Mouse (Mus musculus) hindbrain, embryonic 10.5 days (tissue): Measurements from ENCODE around the gene Gm11554. TPM values are rescaled to one million over a fixed set of nuclear protein-coding genes. Genes with fewer than 3 reads are reported as not detected.
"Not testable (repeated sequence)": the region's sequence is repeated elsewhere in the genome, so short reads cannot be mapped to it uniquely, and the experiment has no call there.

ENCODE experiments used
- DNase-seq: peaks from one replicate; pipeline ENCODE4 v3.0.0-alpha.2; 2017; ENCODE audit warnings: low spot score
- H3K27ac ChIP-seq: fragments of 300-500 bp; sonication (generic); 2 replicates; pipeline ENCODE4 v1.5.1; 2016; ENCODE audit warnings: mild to moderate bottlenecking, moderate library complexity
- H3K27me3 ChIP-seq: fragments of 300-500 bp; sonication (generic); 2 replicates; pipeline ENCODE4 v1.6.1; 2016; ENCODE audit warnings: mild to moderate bottlenecking; ENCODE audit not compliant: poor library complexity, insufficient read depth, severe bottlenecking
- H3K36me3 ChIP-seq: fragments of 300-500 bp; sonication (generic); 2 replicates; pipeline ENCODE4 v1.6.1; 2016; ENCODE audit warnings: mild to moderate bottlenecking, moderate library complexity
- H3K4me1 ChIP-seq: fragments of 300-500 bp; sonication (generic); replicated peaks from 2 replicates; pipeline ENCODE4 v1.6.1; 2016; ENCODE audit warnings: mild to moderate bottlenecking
- H3K4me3 ChIP-seq: fragments of 300-500 bp; sonication (generic); 2 replicates; pipeline ENCODE4 v1.5.1; 2016; ENCODE audit warnings: mild to moderate bottlenecking, moderate library complexity
- H3K9me3 ChIP-seq: fragments of 300-500 bp; sonication (generic); 2 replicates; pipeline ENCODE4 v1.6.1; 2016; ENCODE audit warnings: mild to moderate bottlenecking, moderate library complexity
- WGBS: fragments of 180-500 bp; shearing (Covaris S2); methylation state at CpG from one replicate; pipeline ENCODE4 v1.1.7; 2016; 5-methylcytosine and 5-hydroxymethylcytosine counted together
- polyA plus RNA-seq: library from polyadenylated mRNA; unstranded; fragments of >200 nt; fragmentation: Nextera tagmentation; extraction: Ambion mirVana; gene quantifications from 2 replicates; pipeline ENCODE4 v1.2.1, GENCODE M21; 2016

Gm11554 gene
- polyA plus RNA-seq: not detected in 2 replicates

GRCm38 (mm10) chr11:99804346-99804745, at the start of gene Gm11554:
TSS of gene Gm11554 (minus strand) at chr11:99804446.
- not testable (repeated sequence) for H3K27ac ChIP-seq, H3K4me3 ChIP-seq, DNase-seq, H3K36me3 ChIP-seq, H3K27me3 ChIP-seq, H3K9me3 ChIP-seq, H3K4me1 ChIP-seq
- no CpG with 5 or more reads among the region's 1 CpGs for WGBS

- DNase-seq: no peak
- Histone ChIP-seq H3K36me3 (no peaks in the 10 kb centered on the region), H3K9me3 (0 out of 2 replicates have a peak, but pooled peaks cover 4% of the 10 kb centered on the region), H3K27me3 (no peaks in the 10 kb centered on the region), H3K4me1 (no peaks in the 10 kb centered on the region), H3K4me3 (no peak within 1 kb of the TSS), H3K27ac (no peak within 1 kb of the TSS)
These were observed 47.3 kb upstream of the Gm11554 start, which contains the start of gene Krtap4-16 for GRCm38 (mm10) chr11:99851508-99851907. TSS of gene Krtap4-16 (minus strand) at chr11:99851608.

GRCm38 (mm10) chr11:99846746-99847145, 42.5 kb upstream of the Gm11554 start:
- Histone ChIP-seq H3K4me1 (no peaks in the 10 kb centered on the region), H3K9me3 (0 out of 2 replicates have a peak, but pooled peaks cover 4% of the 10 kb centered on the region), H3K27ac (no peak overlapping the region), H3K4me3 (no peak overlapping the region), H3K36me3 (no peaks in the 10 kb centered on the region), H3K27me3 (no peaks in the 10 kb centered on the region)
- DNase-seq: no peak
- WGBS: 87% methylated on average over 2 of the region's 2 CpGs

GRCm38 (mm10) chr11:99842185-99842584, 37.9 kb upstream of the Gm11554 start:
- no peaks in the 10 kb centered on the region for H3K36me3 ChIP-seq
- no peaks in the 10 kb centered on the region for H3K4me1 ChIP-seq
- DNase-seq: no peak
- no peak overlapping the region for H3K4me3 ChIP-seq
- H3K27me3 ChIP-seq: no peaks in the 10 kb centered on the region
- WGBS: 87% methylated on average over 1 of the region's 1 CpGs
- H3K9me3 ChIP-seq: no peaks in the 10 kb centered on the region
- H3K27ac ChIP-seq: no peak overlapping the region

- Histone ChIP-seq H3K27ac (no peak within 1 kb of the TSS), H3K9me3 (no peaks in the 10 kb centered on the region), H3K4me1 (no peaks in the 10 kb centered on the region), H3K27me3 (no peaks in the 10 kb centered on the region), H3K4me3 (no peak within 1 kb of the TSS), H3K36me3 (no peaks in the 10 kb centered on the region)
- 88% methylated on average over 1 of the region's 1 CpGs for WGBS
- DNase-seq: no peak
These were observed 33.7 kb upstream of the Gm11554 start, which contains the start of gene 2300003K06Rik for GRCm38 (mm10) chr11:99837966-99838365. TSS of gene 2300003K06Rik (minus strand) at chr11:99838066.

- DNase-seq, H3K27me3 ChIP-seq, H3K27ac ChIP-seq, H3K9me3 ChIP-seq, H3K36me3 ChIP-seq, H3K4me3 ChIP-seq, H3K4me1 ChIP-seq: not testable (repeated sequence)
- WGBS: 90% methylated on average over 2 of the region's 2 CpGs
These were observed 11.3 kb upstream of the Gm11554 start, which contains the start of gene Gm11564 for GRCm38 (mm10) chr11:99815566-99815965. TSS of gene Gm11564 (minus strand) at chr11:99815666.

GRCm38 (mm10) chr11:99809792-99810191, 5.5 kb upstream of the Gm11554 start, which contains the start of gene Krtap4-13:
TSS of gene Krtap4-13 (minus strand) at chr11:99809892.
- DNase-seq, H3K27ac ChIP-seq, H3K4me1 ChIP-seq, H3K4me3 ChIP-seq, H3K9me3 ChIP-seq, H3K36me3 ChIP-seq, H3K27me3 ChIP-seq: not testable (repeated sequence)

GRCm38 (mm10) chr11:99798832-99799231, 5.4 kb downstream of the Gm11554 start, which contains the start of gene Gm11569:
TSS of gene Gm11569 (minus strand) at chr11:99798932.
- not testable (repeated sequence) for H3K4me1 ChIP-seq, H3K36me3 ChIP-seq, DNase-seq, H3K27ac ChIP-seq, H3K27me3 ChIP-seq, H3K9me3 ChIP-seq, H3K4me3 ChIP-seq
- no CpG with 5 or more reads among the region's 1 CpGs for WGBS

- Histone ChIP-seq H3K4me3 (no peak within 1 kb of the TSS), H3K4me1 (no peaks in the 10 kb centered on the region)
- WGBS: 83% methylated on average over 2 of the region's 2 CpGs
These were observed 10.9 kb downstream of the Gm11554 start, which contains the start of gene Gm11596 for GRCm38 (mm10) chr11:99793367-99793766. TSS of gene Gm11596 (minus strand) at chr11:99793467.

GRCm38 (mm10) chr11:99784900-99785299, 19.3 kb downstream of the Gm11554 start, which contains the start of gene Krtap4-9:
TSS of gene Krtap4-9 (plus strand) at chr11:99785200.
- not testable (repeated sequence) for H3K9me3 ChIP-seq, H3K27me3 ChIP-seq, H3K27ac ChIP-seq, H3K36me3 ChIP-seq, H3K4me1 ChIP-seq, DNase-seq, H3K4me3 ChIP-seq

More at GRCm38 (mm10) chr11:99793367-99793766, 10.9 kb downstream of the Gm11554 start, which contains the start of gene Gm11596:
- Histone ChIP-seq H3K36me3 (no peaks in the 10 kb centered on the region), H3K27ac (no peak within 1 kb of the TSS), H3K9me3 (no peaks in the 10 kb centered on the region), H3K27me3 (no peaks in the 10 kb centered on the region)
- DNase-seq: no peak

- 94% methylated on average over 2 of the region's 2 CpGs for WGBS
- Histone ChIP-seq H3K4me1 (peaks cover 10% of the 10 kb centered on the region), H3K36me3 (no peaks in the 10 kb centered on the region), H3K27me3 (no peaks in the 10 kb centered on the region), H3K4me3 (no peak within 1 kb of the TSS), H3K9me3 (no peaks in the 10 kb centered on the region), H3K27ac (no peak within 1 kb of the TSS)
- no peak for DNase-seq
These were observed 23.6 kb downstream of the Gm11554 start, which contains the start of gene Krtap4-8 for GRCm38 (mm10) chr11:99780604-99781003. TSS of gene Krtap4-8 (minus strand) at chr11:99780704.

- DNase-seq: peak; percentile 22
- Histone ChIP-seq H3K36me3 (no peaks in the 10 kb centered on the region), H3K27me3 (no peaks in the 10 kb centered on the region), H3K27ac (no peak overlapping the region), H3K4me1 (peaks cover 10% of the 10 kb centered on the region), H3K4me3 (no peak overlapping the region), H3K9me3 (no peaks in the 10 kb centered on the region)
- 50% methylated on average over 7 of the region's 7 CpGs for WGBS
These were observed 25.8 kb downstream of the Gm11554 start for GRCm38 (mm10) chr11:99778401-99778800.

GRCm38 (mm10) chr11:99772813-99773212, 31.4 kb downstream of the Gm11554 start, which contains the start of gene Gm11595:
TSS of gene Gm11595 (minus strand) at chr11:99772913.
- H3K27me3 ChIP-seq, DNase-seq, H3K4me1 ChIP-seq, H3K9me3 ChIP-seq, H3K27ac ChIP-seq, H3K4me3 ChIP-seq, H3K36me3 ChIP-seq: not testable (repeated sequence)

GRCm38 (mm10) chr11:99768410-99768809, 35.8 kb downstream of the Gm11554 start:
- 80% methylated on average over 2 of the region's 2 CpGs for WGBS
- Histone ChIP-seq H3K36me3 (no peaks in the 10 kb centered on the region), H3K4me1 (no peaks in the 10 kb centered on the region), H3K27ac (no peak overlapping the region), H3K4me3 (no peak overlapping the region), H3K9me3 (no peaks in the 10 kb centered on the region), H3K27me3 (no peaks in the 10 kb centered on the region)
- no peak for DNase-seq
